Mouse (Mus musculus): ENCODE measurements at regions not wholly inside any gene's neighbourhood (a gene's known extent, or its start where the extent isn't known, plus 50 kb on each side); places are given as distances from the start of the nearest gene placed in this dataset.

GRCm38 (mm10) chr13:20031660-20032059 lies 58.7 kb upstream of the Elmo1 start:
- TF ChIP-seq EP300 (IDR thresholded peaks at IDR 0.05) (peak; percentile 78), CTCF (IDR thresholded peaks at IDR 0.05) (no peak)

Measured in lung, postnatal 0 days (tissue).